Mouse (Mus musculus) heart, embryonic 14.5 days (tissue): ENCODE measurements around the gene Parva. TPM values are rescaled to one million over a fixed set of nuclear protein-coding genes. Genes with fewer than 3 reads are reported as not detected.

ENCODE experiments used
- ATAC-seq: fragments of 200-750 bp; cut with Nextera tagmentation; 2 replicates; pipeline ENCODE4 v1.8.0; 2017; ENCODE audit warnings: low read depth, moderate TSS enrichment; ENCODE audit not compliant: insufficient number of reproducible peaks, insufficient read depth, low FRiP score
- H3K27ac ChIP-seq, 2 experiments: fragments of 200-500 bp in 1 of 2; fragments of 300-500 bp in 1 of 2; sonication (generic) in 1 of 2; replicated peaks in 1 of 2; 2 replicates each; pipeline ENCODE4 v1.5.1; 2012 to 2014; ENCODE audit warnings: low read depth in 2 of 2, low read length in 2 of 2, control low read depth in 1 of 2, mild to moderate bottlenecking in 1 of 2, mixed read lengths in 1 of 2; ENCODE audit not compliant: control insufficient read depth in 1 of 2, insufficient read depth in 1 of 2
- H3K27me3 ChIP-seq: fragments of 300-500 bp; sonication (generic); 2 replicates; pipeline ENCODE4 v1.6.1; 2014; ENCODE audit warnings: mild to moderate bottlenecking, low read length, control low read depth; ENCODE audit not compliant: control insufficient read depth, insufficient read depth
- H3K36me3 ChIP-seq: fragments of 300-500 bp; sonication (generic); 2 replicates; pipeline ENCODE4 v1.6.1; 2014; ENCODE audit warnings: mild to moderate bottlenecking, control low read depth, low read length, mixed read lengths; ENCODE audit not compliant: control insufficient read depth, insufficient read depth
- H3K4me1 ChIP-seq, 2 experiments: fragments of 200-500 bp in 1 of 2; fragments of 300-500 bp in 1 of 2; sonication (generic) in 1 of 2; 2 replicates each; pipeline ENCODE4 v1.6.1; 2012 to 2014; ENCODE audit warnings: low read length in 2 of 2, control low read depth in 1 of 2, mixed read lengths in 1 of 2; ENCODE audit not compliant: control insufficient read depth in 2 of 2, insufficient read depth in 2 of 2
- H3K4me2 ChIP-seq: fragments of 300-500 bp; sonication (generic); 2 replicates; pipeline ENCODE4 v1.6.1; 2014; ENCODE audit warnings: mild to moderate bottlenecking, low read length
- H3K4me3 ChIP-seq, 2 experiments: fragments of 200-500 bp in 1 of 2; fragments of 300-500 bp in 1 of 2; sonication (generic) in 1 of 2; 2 replicates each; pipeline ENCODE4 v1.5.1; 2012 to 2014; ENCODE audit warnings: low read length in 2 of 2, mild to moderate bottlenecking in 2 of 2, control low read depth in 1 of 2, low read depth in 1 of 2, moderate library complexity in 1 of 2; ENCODE audit not compliant: control insufficient read depth in 1 of 2, insufficient read depth in 1 of 2
- H3K9ac ChIP-seq: fragments of 300-500 bp; sonication (generic); 2 replicates; pipeline ENCODE4 v1.6.1; 2014; ENCODE audit warnings: mild to moderate bottlenecking, low read length
- H3K9me3 ChIP-seq: fragments of 300-500 bp; sonication (generic); 2 replicates; pipeline ENCODE4 v1.6.1; 2016; ENCODE audit warnings: low read length, control low read depth; ENCODE audit not compliant: control insufficient read depth
- WGBS: fragments of 180-500 bp; shearing (Covaris S2); extraction: QIAGEN DNeasy Blood & Tissue Kit; methylation state at CpG from one replicate; pipeline ENCODE4 v1.1.7; 2014; 5-methylcytosine and 5-hydroxymethylcytosine counted together
- polyA plus RNA-seq: library from polyadenylated mRNA; unstranded; fragments of >200 nt; fragmentation: Nextera tagmentation; extraction: Ambion mirVana; gene quantifications from 2 replicates; pipeline ENCODE4 v1.2.1, GENCODE M21; 2014

The Parva gene
- polyA plus RNA-seq, 1 experiment from 2014 or later, result 79.1 TPM

GRCm38 (mm10) chr7:112512895-112513294 lies 85.6 kb downstream of the Parva start:
- Histone ChIP-seq H3K27me3 (no peaks in the 10 kb centered on the region), H3K9ac (no peak overlapping the region), H3K4me1 (peaks cover 23 to 44% of the 10 kb centered on the region in 2 experiments), H3K36me3 (no peaks in the 10 kb centered on the region), H3K9me3 (no peaks in the 10 kb centered on the region), H3K4me2 (no peak overlapping the region), H3K27ac (peak overlapping the region; percentile 15 to 71; a peak in 3 of 4 replicates), H3K4me3 (no peak overlapping the region)
- WGBS, result 84% methylated on average over 1 of the region's 1 CpGs
- no peak for ATAC-seq

GRCm38 (mm10) chr7:112514636-112515193 lies 87.4 kb downstream of the Parva start:
- no peaks in the 10 kb centered on the region for H3K36me3 ChIP-seq
- H3K9me3 ChIP-seq, result no peaks in the 10 kb centered on the region
- no peaks in the 10 kb centered on the region for H3K27me3 ChIP-seq
- H3K4me2 ChIP-seq, result no peak overlapping the region
- WGBS, result 87% methylated on average over 8 of the region's 8 CpGs
- no peak overlapping the region for H3K4me3 ChIP-seq
- H3K4me1 ChIP-seq, result peaks cover 21 to 33% of the 10 kb centered on the region in 2 experiments
- ATAC-seq, result no peak
- no peak overlapping the region for H3K9ac ChIP-seq
- H3K27ac ChIP-seq, result no peak overlapping the region

- whole genome bisulfite sequencing, result 91% methylated on average over 6 of the region's 6 CpGs
- no peak overlapping the region for H3K9ac ChIP-seq
- H3K4me2 ChIP-seq, result no peak overlapping the region
- no peak overlapping the region for H3K27ac ChIP-seq
- H3K4me1 ChIP-seq, result peaks cover 15 to 30% of the 10 kb centered on the region in 2 experiments
- H3K36me3 ChIP-seq, result no peaks in the 10 kb centered on the region
- no peak for ATAC-seq
- H3K27me3 ChIP-seq, result no peaks in the 10 kb centered on the region
- H3K9me3 ChIP-seq, result no peaks in the 10 kb centered on the region
- H3K4me3 ChIP-seq, result no peak overlapping the region
These were observed 98.2 kb downstream of the Parva start for GRCm38 (mm10) chr7:112525465-112525864.

GRCm38 (mm10) chr7:112526226-112526625 lies 98.9 kb downstream of the Parva start:
- WGBS, result 75% methylated on average over 10 of the region's 10 CpGs

GRCm38 (mm10) chr7:112527230-112527629 lies 99.9 kb downstream of the Parva start:
- Histone ChIP-seq H3K4me2 (no peak overlapping the region), H3K27ac (no peak overlapping the region; a peak in 1 of 4 replicates), H3K27me3 (no peaks in the 10 kb centered on the region), H3K9ac (no peak overlapping the region), H3K4me1 (peaks cover 15 to 30% of the 10 kb centered on the region in 2 experiments), H3K36me3 (no peaks in the 10 kb centered on the region), H3K9me3 (no peaks in the 10 kb centered on the region), H3K4me3 (no peak overlapping the region)
- 58% methylated on average over 4 of the region's 4 CpGs for WGBS
- peak; percentile 35; the same call in 1 of the 2 replicates for ATAC-seq

More at GRCm38 (mm10) chr7:112526226-112526625, 98.9 kb downstream of the Parva start:
- no peak overlapping the region for H3K4me3 ChIP-seq
- H3K4me2 ChIP-seq, result no peak overlapping the region
- ATAC-seq, result no peak
- no peaks in the 10 kb centered on the region for H3K9me3 ChIP-seq
- no peak overlapping the region for H3K27ac ChIP-seq
- no peaks in the 10 kb centered on the region for H3K27me3 ChIP-seq
- peaks cover 15 to 30% of the 10 kb centered on the region in 2 experiments for H3K4me1 ChIP-seq
- no peak overlapping the region for H3K9ac ChIP-seq
- no peaks in the 10 kb centered on the region for H3K36me3 ChIP-seq

GRCm38 (mm10) chr7:112528059-112528458 lies 100.8 kb downstream of the Parva start:
- no peak for ATAC-seq
- Histone ChIP-seq H3K4me1 (peaks cover 15 to 30% of the 10 kb centered on the region in 2 experiments), H3K9me3 (no peaks in the 10 kb centered on the region), H3K4me3 (no peak overlapping the region), H3K4me2 (no peak overlapping the region), H3K27ac (peak overlapping the region in 1 of 2 experiments; percentile 67; a peak in 1 of 4 replicates), H3K9ac (no peak overlapping the region), H3K36me3 (no peaks in the 10 kb centered on the region), H3K27me3 (no peaks in the 10 kb centered on the region)
- WGBS, result 55% methylated on average over 1 of the region's 1 CpGs

- WGBS, result 42% methylated on average over 6 of the region's 6 CpGs
- ATAC-seq, result no peak
- H3K36me3 ChIP-seq, result no peaks in the 10 kb centered on the region
- no peak overlapping the region for H3K4me3 ChIP-seq
- H3K9me3 ChIP-seq, result no peaks in the 10 kb centered on the region
- H3K4me2 ChIP-seq, result no peak overlapping the region
- peak overlapping the region; percentile 20 to 67; a peak in 2 of 4 replicates for H3K27ac ChIP-seq
- peaks cover 15 to 30% of the 10 kb centered on the region in 2 experiments for H3K4me1 ChIP-seq
- no peaks in the 10 kb centered on the region for H3K27me3 ChIP-seq
- no peak overlapping the region for H3K9ac ChIP-seq
These were observed 101.5 kb downstream of the Parva start for GRCm38 (mm10) chr7:112528582-112529360.
